Mouse (Mus musculus): Measurements from ENCODE around the gene Ak4.

DNA sequence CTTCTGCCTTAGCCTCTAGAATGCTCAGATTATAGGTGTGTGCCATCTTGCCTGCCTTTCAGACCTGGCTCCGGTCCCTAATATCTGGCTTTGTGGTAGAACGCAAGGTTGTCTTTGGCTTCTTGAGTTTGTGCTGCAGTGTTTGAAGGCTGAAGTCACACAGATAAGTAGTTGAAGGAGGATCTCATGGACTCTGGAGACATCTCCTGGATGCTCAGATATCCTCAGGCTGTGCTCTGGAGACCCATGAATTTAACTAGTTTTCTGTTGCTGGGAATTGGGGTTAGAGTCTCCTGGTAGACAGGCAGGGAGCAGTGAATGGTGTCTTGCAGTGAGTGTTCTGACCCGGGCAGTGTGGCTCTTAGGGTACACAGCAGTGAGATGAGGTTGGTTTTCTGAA is 6.6 kb downstream of the Ak4 start:
- TF ChIP-seq CTCF (IDR thresholded peaks at IDR 0.05), result peak; percentile 42
- no peak for TF ChIP-seq EP300 (IDR thresholded peaks at IDR 0.05)
